Mouse (Mus musculus) hindbrain, embryonic 14.5 days (tissue): Measurements from ENCODE around the gene Cep126. TPM values are rescaled to one million over a fixed set of nuclear protein-coding genes. Genes with fewer than 3 reads are reported as not detected.

Experiments
- ATAC-seq: fragments of 200-750 bp; cut with Nextera tagmentation; 2 replicates; pipeline ENCODE4 v1.8.0; 2017; ENCODE audit warnings: moderate number of reproducible peaks, mild to moderate bottlenecking, moderate TSS enrichment, moderate library complexity; ENCODE audit not compliant: low FRiP score
- DNase-seq: peaks from one replicate; pipeline ENCODE4 v3.0.0-alpha.2; 2015; ENCODE audit warnings: low spot score
- H3K27ac ChIP-seq: fragments of 300-500 bp; sonication (generic); 2 replicates; pipeline ENCODE4 v1.5.1; 2014; ENCODE audit warnings: mild to moderate bottlenecking, moderate library complexity
- H3K27me3 ChIP-seq: fragments of 300-500 bp; sonication (generic); 2 replicates; pipeline ENCODE4 v1.6.1; 2014; ENCODE audit warnings: mild to moderate bottlenecking, low read length, mixed read lengths; ENCODE audit not compliant: control insufficient read depth, insufficient read depth
- H3K36me3 ChIP-seq: fragments of 300-500 bp; sonication (generic); replicated peaks from 2 replicates; pipeline ENCODE4 v1.6.1; 2014; ENCODE audit not compliant: control insufficient read depth, insufficient read depth
- H3K4me1 ChIP-seq: fragments of 300-500 bp; sonication (generic); replicated peaks from 2 replicates; pipeline ENCODE4 v1.6.1; 2014; ENCODE audit warnings: antibody characterized with exemption, low read length, mixed read lengths; ENCODE audit not compliant: control insufficient read depth, insufficient read depth
- H3K4me2 ChIP-seq: fragments of 300-500 bp; sonication (generic); replicated peaks from 2 replicates; pipeline ENCODE4 v1.6.1; 2014; ENCODE audit warnings: mild to moderate bottlenecking, moderate library complexity
- H3K4me3 ChIP-seq: fragments of 300-500 bp; sonication (generic); replicated peaks from 2 replicates; pipeline ENCODE4 v1.5.1; 2014; ENCODE audit warnings: mild to moderate bottlenecking, low read length
- H3K9ac ChIP-seq: fragments of 300-500 bp; sonication (generic); 2 replicates; pipeline ENCODE4 v1.6.1; 2014
- H3K9me3 ChIP-seq: fragments of 300-500 bp; sonication (generic); 2 replicates; pipeline ENCODE4 v1.6.1; 2016; ENCODE audit warnings: low read length; ENCODE audit not compliant: control insufficient read depth
- WGBS: fragments of 180-500 bp; shearing (Covaris S2); extraction: QIAGEN DNeasy Blood & Tissue Kit; methylation state at CpG from one replicate; pipeline ENCODE4 v1.1.7; 2014; 5-methylcytosine and 5-hydroxymethylcytosine counted together
- polyA plus RNA-seq: library from polyadenylated mRNA; unstranded; fragments of >200 nt; fragmentation: Nextera tagmentation; extraction: Ambion mirVana; gene quantifications from 2 replicates; pipeline ENCODE4 v1.2.1, GENCODE M21; 2014

Gene Cep126
- polyA plus RNA-seq, 1 experiment from 2014 or later, result 5.8 TPM

- Histone ChIP-seq H3K4me2 (no peak overlapping the region), H3K27ac (no peak overlapping the region), H3K27me3 (no peaks in the 10 kb centered on the region), H3K36me3 (peaks cover 3% of the 10 kb centered on the region; the same call in 1 of the 2 replicates), H3K4me1 (no peaks in the 10 kb centered on the region), H3K4me3 (no peak overlapping the region), H3K9ac (no peak overlapping the region), H3K9me3 (no peaks in the 10 kb centered on the region)
- ATAC-seq, result no peak
- WGBS, result 89% methylated on average over 6 of the region's 6 CpGs
- DNase-seq, result no peak
These were observed 33.1 kb downstream of the Cep126 start for GRCm38 (mm10) chr9:8100962-8101361.

GRCm38 (mm10) chr9:8078882-8079281 lies 55.2 kb downstream of the Cep126 start:
- Histone ChIP-seq H3K9ac (no peak overlapping the region), H3K4me3 (no peak overlapping the region), H3K27me3 (no peaks in the 10 kb centered on the region), H3K4me1 (no peaks in the 10 kb centered on the region), H3K27ac (no peak overlapping the region), H3K36me3 (peaks cover 10% of the 10 kb centered on the region), H3K4me2 (no peak overlapping the region), H3K9me3 (no peaks in the 10 kb centered on the region)
- no peak for DNase-seq
- no peak for ATAC-seq
- WGBS, result 96% methylated on average over 5 of the region's 5 CpGs

- peak; percentile 49 for DNase-seq
- Histone ChIP-seq H3K9me3 (no peaks in the 10 kb centered on the region), H3K4me1 (no peaks in the 10 kb centered on the region), H3K27me3 (no peaks in the 10 kb centered on the region), H3K27ac (no peak overlapping the region), H3K4me3 (no peak overlapping the region), H3K36me3 (peaks cover 10% of the 10 kb centered on the region), H3K9ac (no peak overlapping the region), H3K4me2 (no peak overlapping the region)
- no peak for ATAC-seq
These were observed 59.7 kb downstream of the Cep126 start for GRCm38 (mm10) chr9:8074345-8074744.

DNA sequence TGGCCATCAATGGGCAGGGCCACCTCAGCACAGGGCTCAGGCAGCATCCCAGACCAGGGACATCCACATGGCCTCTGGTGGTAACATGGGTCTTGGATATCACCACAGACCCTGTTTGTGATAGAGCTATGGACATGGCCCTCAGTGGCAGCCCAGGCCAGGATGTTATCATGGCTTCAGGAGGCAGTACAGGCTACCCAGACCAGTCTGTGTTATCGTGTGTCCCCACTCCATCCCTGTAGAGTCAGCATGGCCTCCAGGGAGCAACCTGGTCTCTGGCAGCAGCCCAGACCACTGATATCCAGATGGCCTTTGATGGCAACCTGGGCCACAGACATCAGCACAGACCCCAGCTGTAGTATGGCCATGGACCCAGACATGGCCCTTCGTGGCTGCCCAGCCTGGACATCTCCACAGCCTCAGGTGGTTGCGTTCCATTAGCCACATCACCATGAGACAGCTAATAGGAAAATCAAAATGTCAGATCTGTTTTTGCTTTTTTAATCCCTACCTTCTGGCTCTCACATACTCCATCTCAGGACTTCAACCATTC lies 60.8 kb downstream of the Cep126 start:
- Histone ChIP-seq H3K9me3 (no peaks in the 10 kb centered on the region), H3K9ac (no peak overlapping the region), H3K27me3 (no peaks in the 10 kb centered on the region), H3K4me3 (no peak overlapping the region), H3K36me3 (peaks cover 10% of the 10 kb centered on the region), H3K27ac (no peak overlapping the region), H3K4me1 (no peaks in the 10 kb centered on the region), H3K4me2 (no peak overlapping the region)
- 92% methylated on average over 3 of the region's 3 CpGs for WGBS
- DNase-seq (no peak), ATAC-seq (no peak)

GRCm38 (mm10) chr9:8059636-8060035 lies 74.5 kb downstream of the Cep126 start:
- Histone ChIP-seq H3K9me3 (no peaks in the 10 kb centered on the region), H3K9ac (no peak overlapping the region), H3K4me2 (no peak overlapping the region), H3K36me3 (no peaks in the 10 kb centered on the region), H3K27me3 (no peaks in the 10 kb centered on the region), H3K27ac (no peak overlapping the region), H3K4me3 (no peak overlapping the region), H3K4me1 (no peaks in the 10 kb centered on the region)
- no peak for ATAC-seq
- peak; percentile 31 for DNase-seq
- WGBS, result 74% methylated on average over 3 of the region's 3 CpGs

DNA sequence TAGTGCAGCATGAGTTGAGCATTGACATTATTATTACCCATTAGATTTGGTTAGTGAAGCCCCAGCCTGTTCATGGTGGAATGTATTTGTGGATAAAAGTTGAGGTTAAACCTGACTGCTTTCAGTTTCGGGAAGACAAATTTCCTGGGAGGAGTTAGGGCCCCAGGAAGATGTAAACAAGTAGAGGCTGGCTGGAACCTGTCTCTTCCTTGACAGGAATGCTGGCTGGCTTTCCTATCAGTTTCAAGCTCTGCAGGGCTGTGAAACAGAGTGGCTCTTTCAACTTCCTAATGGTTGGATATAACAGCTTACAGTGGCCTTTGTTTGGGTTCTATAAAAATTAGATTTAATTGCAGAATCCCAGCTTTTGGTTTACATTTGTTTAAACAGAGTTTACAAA lies 79.3 kb downstream of the Cep126 start:
- H3K36me3 ChIP-seq, result no peaks in the 10 kb centered on the region
- no peak for DNase-seq
- H3K27me3 ChIP-seq, result no peaks in the 10 kb centered on the region
- no peak for ATAC-seq
- WGBS, result 57% methylated on average over 1 of the region's 1 CpGs
- H3K4me2 ChIP-seq, result no peak overlapping the region
- no peak overlapping the region for H3K9ac ChIP-seq
- no peaks in the 10 kb centered on the region for H3K4me1 ChIP-seq
- no peak overlapping the region for H3K4me3 ChIP-seq
- no peak overlapping the region for H3K27ac ChIP-seq
- no peaks in the 10 kb centered on the region for H3K9me3 ChIP-seq

- ATAC-seq, result peak; percentile 58
- peak overlapping the region; percentile 70 for H3K4me2 ChIP-seq
- peak overlapping the region; percentile 88 for H3K27ac ChIP-seq
- H3K36me3 ChIP-seq, result no peaks in the 10 kb centered on the region
- no peaks in the 10 kb centered on the region for H3K9me3 ChIP-seq
- peaks cover 9% of the 10 kb centered on the region for H3K4me1 ChIP-seq
- peak overlapping the region; percentile 81; the same call in 1 of the 2 replicates for H3K9ac ChIP-seq
- WGBS, result 27% methylated on average over 5 of the region's 5 CpGs
- peak overlapping the region; percentile 80 for H3K4me3 ChIP-seq
- H3K27me3 ChIP-seq, result no peaks in the 10 kb centered on the region
- no peak for DNase-seq
These were observed 91.1 kb downstream of the Cep126 start for GRCm38 (mm10) chr9:8043044-8043387.

GRCm38 (mm10) chr9:8042338-8043043 lies 91.6 kb downstream of the Cep126 start, which contains the start of gene Cfap300:
Gene Cfap300, minus strand, starts transcription at chr9:8042823.
- DNase-seq (peak; percentile 99), ATAC-seq (peak; percentile 99)
- Histone ChIP-seq H3K4me3 (peak within 1 kb of the TSS; percentile 80), H3K9ac (peak within 1 kb of the TSS; percentile 81), H3K27ac (peak within 1 kb of the TSS; percentile 88), H3K36me3 (no peaks in the 10 kb centered on the region), H3K4me1 (peaks cover 9% of the 10 kb centered on the region), H3K4me2 (peak within 1 kb of the TSS; percentile 70), H3K9me3 (no peaks in the 10 kb centered on the region), H3K27me3 (no peaks in the 10 kb centered on the region)
- under 1% methylated on average over 39 of the region's 39 CpGs for WGBS

DNA sequence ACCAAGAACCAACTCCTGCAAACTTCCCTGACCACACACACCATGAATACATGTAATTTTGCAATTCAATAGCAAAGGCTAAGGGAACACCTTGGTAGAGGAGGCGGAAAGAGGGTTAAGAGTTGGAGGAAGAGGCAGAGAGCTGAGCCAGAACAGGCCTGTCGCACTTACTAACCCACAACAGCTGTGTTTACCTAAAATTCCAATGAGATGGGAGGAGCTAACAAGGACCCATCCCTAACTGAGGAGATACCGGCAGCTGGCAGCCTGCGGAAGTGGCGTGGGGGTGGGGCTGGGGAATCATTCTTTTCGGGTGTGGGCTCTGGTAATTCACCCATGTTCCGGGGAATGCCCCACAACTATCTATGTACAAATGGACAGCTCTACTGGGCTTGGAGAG lies 98.5 kb downstream of the Cep126 start:
- H3K9ac ChIP-seq, result no peak overlapping the region
- no peak overlapping the region for H3K4me2 ChIP-seq
- ATAC-seq, result no peak
- no peak overlapping the region for H3K27ac ChIP-seq
- H3K4me1 ChIP-seq, result no peaks in the 10 kb centered on the region
- no peaks in the 10 kb centered on the region for H3K27me3 ChIP-seq
- H3K9me3 ChIP-seq, result no peaks in the 10 kb centered on the region
- H3K36me3 ChIP-seq, result no peaks in the 10 kb centered on the region
- no peak overlapping the region for H3K4me3 ChIP-seq
- no peak for DNase-seq
- 38% methylated on average over 7 of the region's 7 CpGs for WGBS
